Mouse (Mus musculus) thymus, postnatal 14 days (tissue): Measurements from ENCODE around the gene Klhl5.
A peak's percentile ranks its signal among the peaks of the same experiment; 100 is the strongest.
"Not testable (repeated sequence)": the region's sequence is repeated elsewhere in the genome, so short reads cannot be mapped to it uniquely, and the experiment has no call there.

ENCODE experiments used
- DNase-seq: peaks from one replicate; pipeline ENCODE4 v3.0.0; 2021

Klhl5 gene

GRCm38 (mm10) chr5:65097457-65097856, 9.9 kb upstream of the Klhl5 start:
- DNase-seq = no peak

GRCm38 (mm10) chr5:65100002-65100401, 7.3 kb upstream of the Klhl5 start:
- DNase-seq = no peak

GRCm38 (mm10) chr5:65101209-65101608, 6.1 kb upstream of the Klhl5 start:
- DNase-seq = no peak

- DNase-seq = no peak
These were observed 5.7 kb upstream of the Klhl5 start for GRCm38 (mm10) chr5:65101621-65102020.

- DNase-seq = no peak
These were observed 5.2 kb upstream of the Klhl5 start for GRCm38 (mm10) chr5:65102026-65102640.

GRCm38 (mm10) chr5:65102641-65103042, 4.7 kb upstream of the Klhl5 start:
- no peak for DNase-seq

- peak; percentile 52 for DNase-seq
These were observed 564 bp downstream of the Klhl5 start for GRCm38 (mm10) chr5:65107773-65108432.

GRCm38 (mm10) chr5:65112225-65112624, 4.9 kb downstream of the Klhl5 start:
- DNase-seq = not testable (repeated sequence)

- DNase-seq = no peak
These were observed 6.0 kb downstream of the Klhl5 start for GRCm38 (mm10) chr5:65113323-65113722.

- DNase-seq = no peak
These were observed 9.4 kb downstream of the Klhl5 start for GRCm38 (mm10) chr5:65116789-65117188.

- DNase-seq = no peak
These were observed 12.2 kb downstream of the Klhl5 start for GRCm38 (mm10) chr5:65119495-65119894.

GRCm38 (mm10) chr5:65119918-65120317, 12.6 kb downstream of the Klhl5 start:
- DNase-seq = no peak

GRCm38 (mm10) chr5:65122616-65123015, 15.3 kb downstream of the Klhl5 start:
- DNase-seq = no peak

GRCm38 (mm10) chr5:65126137-65126536, 18.8 kb downstream of the Klhl5 start:
- no peak for DNase-seq

- DNase-seq = no peak
These were observed 21.1 kb downstream of the Klhl5 start for GRCm38 (mm10) chr5:65128481-65128880.

- no peak for DNase-seq
These were observed 23.3 kb downstream of the Klhl5 start for GRCm38 (mm10) chr5:65130528-65131210.

- no peak for DNase-seq
These were observed 24.0 kb downstream of the Klhl5 start for GRCm38 (mm10) chr5:65131211-65131879.

- peak; percentile 8 for DNase-seq
These were observed 28.8 kb downstream of the Klhl5 start for GRCm38 (mm10) chr5:65136159-65136558.

GRCm38 (mm10) chr5:65137073-65137472, 29.7 kb downstream of the Klhl5 start:
- DNase-seq = no peak

GRCm38 (mm10) chr5:65141242-65141641, 33.9 kb downstream of the Klhl5 start:
- DNase-seq = no peak

GRCm38 (mm10) chr5:65142247-65142646, 34.9 kb downstream of the Klhl5 start:
- DNase-seq = no peak

GRCm38 (mm10) chr5:65145499-65146101, 38.3 kb downstream of the Klhl5 start:
- no peak for DNase-seq

- no peak for DNase-seq
These were observed 39.4 kb downstream of the Klhl5 start for GRCm38 (mm10) chr5:65146749-65147148.
